Mouse (Mus musculus) heart, postnatal 0 days (tissue): ENCODE measurements around the gene Ankrd60.

Experiments
- CTCF ChIP-seq: IDR thresholded peaks from 2 replicates; pipeline ENCODE4 v1.5.1; 2016; ENCODE audit warnings: antibody characterized with exemption, control low read depth, low read depth
- EP300 ChIP-seq: IDR thresholded peaks from 2 replicates; pipeline ENCODE4 v1.6.1; 2016; ENCODE audit warnings: antibody characterized with exemption, low read depth

GRCm38 (mm10) chr2:173581096-173581495, 2.9 kb upstream of the Ankrd60 start:
- TF ChIP-seq CTCF (no peak), EP300 (no peak)
